Mouse (Mus musculus): ENCODE results near the gene Exoc2.

DNA sequence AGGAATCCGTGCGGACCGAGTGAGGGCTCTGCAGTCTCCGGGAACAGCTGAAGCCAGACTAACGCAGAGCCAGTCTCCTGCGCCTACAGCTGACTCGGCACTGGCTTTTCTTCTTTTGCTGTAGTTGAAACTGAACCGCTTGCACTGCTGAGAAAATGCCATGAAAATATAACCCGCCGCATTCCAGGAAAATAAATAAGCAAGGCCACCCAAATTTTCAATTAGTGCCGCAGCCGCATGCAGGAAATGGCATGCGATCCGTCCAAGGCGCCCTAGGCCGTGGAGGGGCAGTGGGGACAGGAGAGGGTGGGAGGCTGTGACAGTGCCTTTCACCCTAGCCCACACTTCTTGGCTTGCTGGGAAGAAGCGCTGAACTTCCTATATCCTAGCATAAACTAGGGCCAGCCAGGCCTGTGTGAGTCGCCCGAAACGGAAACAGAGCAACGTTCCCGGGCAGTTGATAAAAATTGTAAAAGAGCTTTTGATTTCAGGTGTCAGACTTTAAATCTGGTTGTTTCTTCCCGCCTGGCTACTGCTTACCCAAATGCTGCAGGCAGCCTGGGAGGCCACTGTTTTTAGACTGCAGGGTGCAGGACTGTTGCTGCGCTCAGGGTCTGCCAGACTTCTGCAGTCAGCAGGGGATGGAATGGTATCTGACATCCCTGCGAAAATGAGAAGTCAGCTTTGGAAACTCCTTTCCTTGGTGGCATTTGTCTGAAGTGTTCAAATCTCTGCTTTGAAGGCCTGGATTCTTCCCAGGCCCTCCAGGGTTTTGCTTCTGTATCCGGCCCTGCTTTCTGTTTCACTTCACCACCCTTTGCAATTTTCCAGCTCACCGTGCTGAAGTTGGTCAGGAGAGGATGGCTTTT, 11.9 kb upstream of the Exoc2 start:
- no peak for TF ChIP-seq CTCF (IDR thresholded peaks at IDR 0.05; ENCODE audit: low read depth)
- no peak for TF ChIP-seq EP300 (IDR thresholded peaks at IDR 0.05; ENCODE audit: low read depth)
